Mouse (Mus musculus) lung, adult 2 months (tissue): ENCODE measurements around the gene Cldn11.

Experiments used
- CTCF ChIP-seq: fragments of 200-500 bp; IDR thresholded peaks from 2 replicates; pipeline ENCODE4 v1.5.1; 2011; ENCODE audit warnings: mild to moderate bottlenecking, low read length, control low read depth; ENCODE audit not compliant: insufficient read depth
- POLR2A ChIP-seq: fragments of 200-500 bp; IDR thresholded peaks from 2 replicates; pipeline ENCODE4 v1.6.1; 2011; ENCODE audit warnings: low read depth, mild to moderate bottlenecking, control low read depth, low read length, borderline replicate concordance; ENCODE audit errors: extremely low read depth

GRCm38 (mm10) chr3:31213802-31214201 lies 64.1 kb downstream of the Cldn11 start:
- TF ChIP-seq POLR2A, result no peak
- no peak for TF ChIP-seq CTCF
